Mouse (Mus musculus): ENCODE measurements around the gene Gpx7.
A peak's percentile ranks its signal among the peaks of the same experiment; 100 is the strongest.

The Gpx7 gene

GRCm38 (mm10) chr4:108406861-108407401, at the start of gene Gpx7:
Gene Gpx7 (minus strand): TSS chr4:108406961.
- no peak for DNase-seq (ENCODE audit: low spot score in 2 of 2)

- no peak for DNase-seq (ENCODE audit: low spot score in 2 of 2)
Measured at GRCm38 (mm10) chr4:108456028-108456427, 49.3 kb upstream of the Gpx7 start.

DNA sequence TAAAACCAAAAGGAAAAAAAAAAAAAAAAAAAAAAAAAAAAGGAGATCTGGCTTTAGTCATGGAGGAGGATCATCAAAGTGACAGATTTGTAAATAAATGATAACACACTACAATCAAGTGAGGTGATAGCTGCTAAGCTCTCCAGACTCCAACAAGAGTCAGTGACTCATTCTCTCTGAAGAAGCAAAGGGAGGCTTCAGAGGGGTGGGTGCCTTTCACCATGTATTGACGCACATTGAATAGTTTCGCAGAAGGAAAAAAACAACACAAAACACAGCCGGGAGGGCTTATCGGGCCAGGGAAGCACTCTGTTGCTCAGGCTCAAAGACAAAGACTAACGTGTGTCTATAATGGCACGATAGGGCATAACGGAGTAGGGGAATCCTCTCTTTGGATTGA, 41.3 kb upstream of the Gpx7 start:
- no peak for DNase-seq (ENCODE audit: low spot score in 2 of 2)

DNA sequence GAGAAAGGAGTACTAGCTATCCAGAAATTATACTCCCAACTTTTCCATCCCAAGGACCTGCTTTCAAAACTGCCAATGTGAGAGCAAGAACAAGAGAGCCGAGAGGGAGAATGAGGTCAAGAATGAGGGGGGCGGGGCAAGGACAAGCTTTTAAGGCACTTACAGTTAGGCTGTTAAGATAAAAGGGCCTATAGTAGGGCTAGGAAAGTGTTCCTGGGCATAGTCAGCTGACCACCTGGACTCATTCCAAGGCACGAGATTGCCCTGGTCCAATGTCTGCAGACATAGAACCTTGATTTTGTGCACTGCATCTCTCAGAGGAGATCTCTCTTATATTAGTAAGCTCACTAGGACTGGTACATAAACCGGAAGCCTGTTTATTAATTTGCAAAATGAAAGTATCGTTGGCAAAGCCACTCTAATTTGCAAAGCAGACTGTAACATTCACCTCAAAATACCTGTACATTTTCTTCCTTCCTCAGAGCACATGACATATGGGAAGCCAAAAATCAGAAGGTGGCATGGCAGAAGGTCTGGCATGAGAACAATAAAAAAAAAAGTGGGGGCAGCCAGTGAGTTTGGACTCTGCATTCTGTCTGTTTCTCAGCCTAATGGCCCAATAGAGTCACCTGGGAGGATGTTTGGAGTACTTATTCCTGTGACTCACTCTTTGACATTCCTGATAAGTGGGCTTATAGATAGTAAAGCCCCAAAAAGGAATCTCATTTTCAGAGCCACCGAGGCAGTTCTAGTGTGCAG, 31.5 kb upstream of the Gpx7 start:
- DNase-seq (ENCODE audit: low spot score in 2 of 2) = no peak

GRCm38 (mm10) chr4:108436225-108436624, 29.5 kb upstream of the Gpx7 start:
- no peak for DNase-seq (ENCODE audit: low spot score in 2 of 2)

GRCm38 (mm10) chr4:108435646-108436045, 28.9 kb upstream of the Gpx7 start:
- DNase-seq (ENCODE audit: low spot score in 2 of 2) = no peak

DNA sequence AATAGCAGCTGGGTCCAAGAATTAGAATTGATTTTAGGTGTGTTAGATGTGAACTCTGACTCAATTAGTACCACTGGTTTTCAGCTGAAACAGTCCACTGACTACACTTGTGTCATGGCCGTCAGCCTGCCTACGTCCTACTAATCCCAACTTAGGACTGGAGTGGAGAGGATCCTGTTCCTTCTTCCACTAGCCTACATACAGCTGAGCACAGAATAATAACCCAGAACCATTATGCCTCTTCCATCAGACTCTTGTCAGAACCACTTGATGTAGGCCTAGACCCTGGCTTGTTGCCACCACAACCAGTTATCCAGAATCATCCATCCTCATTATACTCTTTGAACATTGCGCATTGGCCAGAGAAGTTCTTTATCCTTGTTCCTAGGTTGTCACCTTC, 28.0 kb upstream of the Gpx7 start:
- DNase-seq (ENCODE audit: low spot score in 2 of 2) = no peak

DNA sequence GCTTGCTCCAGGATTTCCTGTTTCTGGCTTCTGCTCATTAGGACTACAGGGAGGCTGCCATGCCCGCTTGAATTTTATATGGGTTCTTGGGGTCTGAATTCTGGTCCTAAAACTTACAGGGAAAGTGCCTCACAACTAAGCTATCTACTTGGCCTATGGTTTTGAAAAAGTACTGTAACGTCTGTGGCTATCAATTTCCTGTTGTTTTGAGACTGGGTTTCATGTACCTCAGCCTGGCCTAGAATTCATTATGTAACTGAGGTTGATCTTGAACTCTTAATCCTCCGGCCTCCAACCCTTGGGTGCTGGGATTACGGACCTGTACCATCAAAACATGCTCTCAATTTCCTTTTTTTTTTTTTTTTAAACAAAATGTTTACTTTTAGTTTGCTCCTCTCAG, 27.5 kb upstream of the Gpx7 start:
- DNase-seq (ENCODE audit: low spot score in 2 of 2) = no peak

GRCm38 (mm10) chr4:108433341-108433740, 26.6 kb upstream of the Gpx7 start:
- DNase-seq (ENCODE audit: low spot score in 2 of 2) = no peak

GRCm38 (mm10) chr4:108431561-108431936, 24.8 kb upstream of the Gpx7 start:
- DNase-seq (ENCODE audit: low spot score in 2 of 2) = no peak

DNA sequence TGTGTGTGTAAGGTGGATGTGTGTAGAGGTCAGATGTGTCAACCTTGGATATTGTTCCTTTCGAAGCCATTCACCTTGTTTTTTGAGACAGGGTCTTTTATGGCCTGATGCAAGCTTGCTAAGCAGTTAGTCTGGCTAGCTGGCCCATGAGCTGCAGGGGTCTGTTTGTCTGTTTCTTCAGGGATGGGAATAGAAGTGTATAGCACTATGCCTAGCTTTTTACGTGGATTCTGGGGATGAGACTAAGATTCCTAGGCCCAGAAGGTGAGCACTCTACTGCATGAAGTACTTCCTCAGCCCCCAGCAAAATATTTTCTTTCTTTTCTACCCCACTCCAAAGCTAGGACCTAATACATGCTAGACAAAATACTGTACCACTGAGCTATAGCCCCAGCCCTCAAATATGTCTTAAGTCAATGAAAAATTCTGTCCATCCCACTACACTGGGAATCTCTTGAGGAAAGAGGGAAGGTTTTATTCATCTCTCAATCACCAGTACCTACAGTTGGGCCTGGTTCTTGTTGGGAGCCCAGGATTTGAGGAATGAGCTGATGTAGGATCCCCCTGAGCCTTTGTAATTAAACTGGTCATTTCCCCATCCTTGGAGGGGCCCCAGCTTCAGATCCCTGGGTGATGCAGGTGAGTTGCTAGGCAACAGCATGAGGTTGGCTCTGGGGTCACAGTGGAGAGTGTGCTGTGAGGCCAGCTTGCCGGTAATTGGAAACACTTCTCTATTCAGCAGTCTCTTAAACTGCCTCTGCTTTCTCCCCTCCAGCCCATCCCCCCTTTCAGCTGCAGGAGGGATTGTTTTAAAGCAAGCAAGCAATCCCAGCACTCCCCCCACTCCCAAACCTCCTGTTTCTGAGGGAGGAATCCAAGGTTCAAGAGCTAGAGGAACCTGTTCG, 24.1 kb upstream of the Gpx7 start:
- DNase-seq (ENCODE audit: low spot score in 2 of 2) = no peak

- DNase-seq (ENCODE audit: low spot score in 2 of 2) = no peak
Measured at GRCm38 (mm10) chr4:108428341-108428721, 21.6 kb upstream of the Gpx7 start.

DNA sequence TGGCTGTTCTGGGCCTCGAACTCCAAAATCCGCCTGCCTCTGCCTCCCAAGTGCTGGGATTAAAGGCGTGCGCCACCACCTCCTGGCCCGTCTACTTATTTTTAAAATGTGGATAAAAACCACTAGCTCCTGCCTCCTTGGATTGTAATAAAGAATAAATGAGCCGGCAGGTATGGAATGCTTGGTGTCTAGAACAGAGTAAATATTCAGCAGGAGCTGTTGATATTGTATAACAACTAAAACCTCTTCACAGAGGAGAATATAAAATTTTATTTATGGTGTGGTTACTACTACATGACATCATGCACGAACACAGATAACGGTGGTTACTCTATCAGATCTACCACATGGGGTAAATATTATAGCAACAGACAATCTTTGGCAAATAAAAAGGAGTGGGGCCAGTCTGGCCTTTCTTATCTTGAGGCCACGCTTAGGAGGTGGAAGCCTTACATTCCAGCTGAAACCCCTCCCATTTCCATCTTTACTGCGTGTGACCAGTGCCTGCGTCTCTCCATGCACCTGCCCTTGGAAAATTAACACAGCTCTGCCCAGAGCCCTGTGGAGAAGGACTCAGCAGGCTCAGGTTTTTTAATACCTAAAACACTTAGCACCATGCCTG, 21.1 kb upstream of the Gpx7 start:
- no peak for DNase-seq (ENCODE audit: low spot score in 2 of 2)

- no peak for DNase-seq (ENCODE audit: low spot score in 2 of 2)
Measured at GRCm38 (mm10) chr4:108424587-108424986, 17.8 kb upstream of the Gpx7 start.

DNA sequence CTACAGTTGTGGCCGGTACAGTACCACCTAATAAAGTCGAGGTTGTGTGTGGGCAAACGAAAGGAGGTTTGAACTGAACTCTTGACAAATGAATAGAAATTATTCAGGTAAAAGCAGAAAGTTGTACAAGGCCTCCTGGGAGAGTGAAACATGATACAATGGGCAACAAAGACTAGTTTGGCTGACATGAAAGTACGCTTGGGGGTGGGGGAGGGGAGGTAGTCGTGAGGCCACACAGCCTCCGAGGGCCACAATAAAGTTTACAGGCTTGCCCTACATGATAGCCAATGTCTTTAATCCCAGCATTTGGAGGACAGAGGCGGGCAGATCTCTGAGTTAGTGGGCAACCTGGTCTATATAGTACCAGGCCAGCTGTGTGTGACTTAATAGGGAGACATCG, 860 bp upstream of the Gpx7 start:
- no peak for DNase-seq (ENCODE audit: low spot score in 2 of 2)

DNA sequence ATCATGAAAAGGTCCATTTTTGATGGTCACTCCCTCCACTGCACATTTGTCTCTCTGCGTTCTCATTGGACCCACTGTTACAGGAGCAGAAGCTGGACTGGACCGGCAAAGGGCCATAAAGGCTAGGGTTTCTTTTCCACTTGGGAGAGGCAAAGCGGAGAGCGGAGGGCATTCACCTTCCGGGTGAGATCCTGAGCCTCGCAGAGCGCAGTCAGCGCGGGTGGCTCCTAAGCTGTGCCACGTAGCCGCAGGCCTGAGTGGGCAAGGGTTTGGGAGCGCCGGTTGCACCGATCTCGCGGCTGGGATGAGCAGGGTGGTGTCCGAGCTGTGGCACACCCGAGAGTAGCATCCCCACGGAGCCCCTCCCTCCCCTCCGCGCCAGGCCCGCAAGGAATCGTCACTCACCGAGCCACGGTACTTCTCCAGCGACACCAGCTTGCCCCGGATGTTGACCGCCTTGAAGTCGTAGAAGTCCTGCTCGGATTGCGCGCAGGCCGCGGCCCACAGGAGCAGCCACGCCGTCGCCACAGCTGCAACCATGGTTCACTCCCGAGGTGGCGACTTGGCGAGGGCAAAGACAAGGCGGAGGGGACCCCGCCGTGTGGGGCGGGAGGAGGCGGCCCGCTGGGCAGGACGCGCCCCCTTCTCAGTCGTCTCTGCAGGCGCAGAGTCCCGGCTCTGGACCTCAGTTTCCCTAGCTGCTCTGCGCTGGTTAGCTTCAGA, 462 bp downstream of the Gpx7 start:
- DNase-seq (ENCODE audit: low spot score in 2 of 2) = peak; percentile 11 to 37

GRCm38 (mm10) chr4:108405766-108406137, 1.0 kb downstream of the Gpx7 start:
- DNase-seq (ENCODE audit: low spot score in 2 of 2) = no peak

DNA sequence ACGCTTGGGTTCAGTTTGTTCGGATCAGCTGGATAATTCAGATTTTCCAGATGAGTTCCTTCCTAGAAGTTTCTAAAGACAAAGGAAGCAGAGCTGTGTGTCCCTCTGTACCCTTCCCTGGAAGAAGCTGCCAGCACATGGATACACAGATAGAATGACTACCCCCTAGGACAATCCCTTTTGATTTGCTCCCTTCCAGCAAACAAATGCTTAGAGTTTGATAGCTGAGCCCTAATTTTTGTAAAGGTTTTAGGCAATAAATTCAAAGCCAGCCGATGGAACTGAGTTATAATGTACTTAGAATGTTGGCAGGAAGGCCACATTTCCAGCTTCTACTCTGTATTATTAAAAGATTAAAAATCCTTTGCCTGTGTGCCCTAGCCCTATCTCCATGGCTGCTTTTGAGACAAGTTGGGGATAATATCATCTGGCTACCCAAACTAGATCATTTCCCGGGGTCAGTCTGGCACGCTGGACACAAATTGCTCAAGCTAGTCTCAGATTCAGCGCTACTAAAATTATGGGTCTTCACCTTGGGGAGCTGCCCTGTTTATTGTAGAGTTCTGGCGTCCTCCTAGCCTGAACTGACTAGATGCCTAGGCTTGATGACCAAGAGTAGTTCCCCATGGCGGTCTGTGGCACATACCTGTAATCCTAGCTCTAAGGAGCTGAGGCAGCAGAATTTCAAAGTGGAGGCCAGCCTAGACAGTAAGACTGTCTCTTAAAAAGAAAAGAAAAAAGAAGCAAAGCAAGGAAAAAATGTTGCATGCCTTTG, 2.7 kb downstream of the Gpx7 start:
- DNase-seq (ENCODE audit: low spot score in 2 of 2) = no peak

DNA sequence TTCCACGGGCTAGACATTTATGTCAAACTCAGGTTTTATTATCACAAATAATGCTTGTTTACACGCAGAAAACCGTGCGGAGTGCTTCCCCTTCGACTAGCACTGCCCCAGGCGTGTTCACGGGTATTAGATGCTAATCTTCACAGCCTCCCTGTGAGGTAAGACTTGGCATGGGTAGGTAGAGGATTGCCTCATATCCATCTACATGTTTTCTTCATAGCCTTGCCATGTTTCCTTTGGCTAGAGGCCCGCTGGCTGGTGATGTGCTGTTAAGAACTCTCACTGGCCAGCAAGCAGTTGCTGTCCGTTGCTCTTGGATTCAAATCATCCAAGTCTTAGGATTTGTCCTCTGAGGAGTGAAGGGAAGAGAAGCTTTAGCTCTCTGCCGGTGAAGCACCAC, 6.4 kb downstream of the Gpx7 start:
- no peak for DNase-seq (ENCODE audit: low spot score in 2 of 2)

- no peak for DNase-seq (ENCODE audit: low spot score in 2 of 2)
Measured at GRCm38 (mm10) chr4:108394236-108394635, 12.5 kb downstream of the Gpx7 start.

GRCm38 (mm10) chr4:108392558-108392957, 14.2 kb downstream of the Gpx7 start:
- DNase-seq (ENCODE audit: low spot score in 2 of 2) = no peak
